In the genomic region with DNA sequence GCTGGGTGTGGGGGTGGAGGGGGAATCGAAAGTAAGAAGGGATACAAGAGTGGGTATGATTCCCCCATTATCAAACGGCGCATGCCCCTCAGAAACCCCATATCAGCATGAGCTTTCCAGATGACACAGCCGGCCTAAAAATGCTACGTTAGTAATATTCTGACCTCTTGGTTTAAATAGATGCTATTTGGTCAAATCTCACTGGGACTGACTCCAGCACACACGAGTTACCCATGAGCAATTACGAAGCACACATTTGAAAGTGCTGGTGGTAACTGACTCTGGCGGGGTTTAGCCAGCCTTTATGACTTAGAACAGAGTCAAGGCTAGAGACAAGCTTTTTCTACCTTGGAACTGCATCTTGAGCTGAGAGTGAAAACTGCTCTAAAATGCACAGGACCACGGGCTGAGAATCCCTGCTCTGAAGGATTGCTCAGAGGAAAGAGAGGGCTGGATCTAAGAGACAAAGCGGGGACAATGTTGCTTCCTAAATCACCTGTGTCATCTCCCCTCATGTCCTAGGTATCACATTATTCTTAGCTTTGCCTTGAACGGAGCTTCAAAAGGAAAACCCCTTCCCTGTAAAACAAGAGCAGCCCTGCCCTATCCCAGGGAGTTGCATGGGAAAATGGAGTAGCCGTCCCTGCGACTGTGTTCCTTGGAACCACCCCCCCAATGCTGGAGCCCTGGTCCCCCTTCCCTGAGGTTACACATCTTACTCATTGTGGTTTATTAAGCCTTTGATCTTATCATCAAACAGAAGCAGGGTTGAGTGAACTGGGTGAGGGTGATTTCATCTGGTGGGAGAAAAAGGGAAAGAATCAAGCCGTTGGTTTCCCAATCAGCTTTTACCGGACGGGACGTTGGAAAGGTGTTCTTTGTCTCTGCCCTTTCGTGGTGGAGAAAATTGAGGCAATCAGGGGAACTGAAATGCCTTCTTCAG, we compare ENCODE assay signal across 17 mouse cellular contexts. TPM values are rescaled to one million over a fixed set of nuclear protein-coding genes. Genes with fewer than 3 reads are reported as not detected.
DNase-seq lines count a peak whose midpoint lies in the region; ATAC-seq and TF ChIP-seq lines count a peak whose summit lies in the region.
"Had no signal": no experiment of that assay in that cellular context is flagged by ENCODE, and none has a peak within 500 bp of the region (broad histone marks: within the 10 kb centered on the region; RNA-seq: fewer than 3 reads in every experiment).

No protein-coding gene starts in this region.

- no peak for TF ChIP-seq CTCF in G1E (IDR thresholded peaks at IDR 0.05; ENCODE audit: low read depth, low read length)
- TF ChIP-seq CTCF in liver, postnatal 0 days (IDR thresholded peaks at IDR 0.05; ENCODE audit: low read depth): no peak
- TF ChIP-seq CTCF in stomach, postnatal 0 days (IDR thresholded peaks at IDR 0.05; ENCODE audit: low read depth): no peak

- no peak for TF ChIP-seq EP300 in liver, postnatal 0 days (IDR thresholded peaks at IDR 0.05; ENCODE audit: low read depth)
- TF ChIP-seq EP300 in stomach, postnatal 0 days (optimal IDR thresholded peaks at IDR 0.05): no peak

- no peaks in the 10 kb centered on the region for H3K9me3 ChIP-seq in G1E (replicated peaks)
- no peaks in the 10 kb centered on the region for H3K9me3 ChIP-seq in liver, postnatal 0 days (ENCODE audit: low read length)
- H3K9me3 ChIP-seq in stomach, postnatal 0 days (ENCODE audit: control insufficient read depth, low read length): no peaks in the 10 kb centered on the region
- H3K9me3 ChIP-seq: midbrain, embryonic 12.5 days had no signal

- H3K4me1 ChIP-seq in G1E (ENCODE audit: insufficient read depth, low read depth, low read length): peaks cover 86% of the 10 kb centered on the region
- peaks cover 63% of the 10 kb centered on the region for H3K4me1 ChIP-seq in liver, postnatal 0 days (ENCODE audit: insufficient read depth)
- H3K4me1 ChIP-seq in stomach, postnatal 0 days (replicated peaks; ENCODE audit: control insufficient read depth, insufficient read depth): no peaks in the 10 kb centered on the region
- H3K4me1 ChIP-seq: midbrain, embryonic 12.5 days had no signal

- DNase-seq in CD4-positive, CD25-positive, alpha-beta regulatory T cell, adult 2 months (ENCODE audit: low read depth, low spot score): peak; percentile 65
- DNase-seq in G1E (ENCODE audit: low spot score): peak; percentile 14
- DNase-seq in induced T-regulatory cell, adult 2 months (ENCODE audit: low read depth): peak; percentile 76
- DNase-seq in liver, postnatal 0 days: no peak
- no peak for DNase-seq in lung, postnatal 36 days
- no peak for DNase-seq in stomach, postnatal 0 days (ENCODE audit: low spot score)
- DNase-seq in right cerebral cortex, adult 18-20 months: no peak
- DNase-seq: adrenal gland, adult 8-10 months; embryo, embryonic 11 days; heart, adult 2 months; heart, postnatal 14 days; lung, postnatal 10 days; thymus, adult 18-20 months had no signal

- H3K4me3 ChIP-seq in G1E (ENCODE audit: low read depth, low read length): peak overlapping the region; percentile 58; the same call in 1 of the 2 replicates
- H3K4me3 ChIP-seq in liver, postnatal 0 days (ENCODE audit: low read depth, low read length): 0 out of 2 replicates have a peak overlapping the region, but pooled peaks have one; percentile 2
- no peak overlapping the region for H3K4me3 ChIP-seq in stomach, postnatal 0 days (ENCODE audit: low read depth, low read length)
- H3K4me3 ChIP-seq: heart, adult 2 months; layer of hippocampus, adult 2 months; midbrain, embryonic 12.5 days had no signal

- peak overlapping the region; percentile 55 for H3K4me2 ChIP-seq in liver, postnatal 0 days (ENCODE audit: low read depth, low read length)
- H3K4me2 ChIP-seq in stomach, postnatal 0 days (replicated peaks; ENCODE audit: low read depth): no peak overlapping the region
- H3K4me2 ChIP-seq: midbrain, embryonic 12.5 days had no signal

- ATAC-seq in G1E (ENCODE audit: extremely low read depth, insufficient number of reproducible peaks, low FRiP score, poor library complexity, severe bottlenecking): peak; percentile 58
- ATAC-seq in liver, postnatal 0 days: no peak
- ATAC-seq in stomach, postnatal 0 days (ENCODE audit: low FRiP score, low TSS enrichment): no peak
- ATAC-seq: forebrain, embryonic 14.5 days; hindbrain, embryonic 16.5 days had no signal

- no peaks in the 10 kb centered on the region for H3K27me3 ChIP-seq in G1E (ENCODE audit: insufficient read depth, low read length)
- H3K27me3 ChIP-seq in liver, postnatal 0 days (ENCODE audit: insufficient read depth, low read length): no peaks in the 10 kb centered on the region
- H3K27me3 ChIP-seq in stomach, postnatal 0 days (ENCODE audit: control insufficient read depth, insufficient read depth, low read length): no peaks in the 10 kb centered on the region
- H3K27me3 ChIP-seq: midbrain, embryonic 12.5 days had no signal

- WGBS in liver, postnatal 0 days (ENCODE audit: insufficient replicate concordance): 40% methylated on average over 18 of the region's 18 CpGs
- WGBS in stomach, postnatal 0 days: 80% methylated on average over 18 of the region's 18 CpGs

- H3K27ac ChIP-seq in liver, postnatal 0 days (ENCODE audit: low read depth): peak overlapping the region; percentile 96
- H3K27ac ChIP-seq in stomach, postnatal 0 days (replicated peaks): no peak overlapping the region
- H3K27ac ChIP-seq: heart, adult 2 months; layer of hippocampus, adult 2 months; midbrain, embryonic 12.5 days had no signal

- no peaks in the 10 kb centered on the region for H3K36me3 ChIP-seq in G1E (replicated peaks)
- H3K36me3 ChIP-seq in liver, postnatal 0 days (replicated peaks; ENCODE audit: insufficient read depth, low read length): no peaks in the 10 kb centered on the region
- no peaks in the 10 kb centered on the region for H3K36me3 ChIP-seq in stomach, postnatal 0 days (ENCODE audit: control insufficient read depth, insufficient read depth, low read length)
- H3K36me3 ChIP-seq: midbrain, embryonic 12.5 days had no signal

- peak overlapping the region; percentile 64 for H3K9ac ChIP-seq in liver, postnatal 0 days (replicated peaks)
- no peak overlapping the region for H3K9ac ChIP-seq in stomach, postnatal 0 days (ENCODE audit: low read length)
- H3K9ac ChIP-seq: midbrain, embryonic 12.5 days had no signal

RNA-seq across cellular contexts. Expression of gene Cd47, which starts 26.0 kb away (rescaled TPM):
- 418 and 451 TPM in 2 replicates for total RNA-seq in G1E (2014; fragmentation: Nextera tagmentation)
- total RNA-seq in G1E (2017): 149 and 155 TPM in 2 replicates
- 88.8 and 95.1 TPM in 2 replicates for polyA plus RNA-seq in G1E (2012)
- 285 and 286 TPM in 2 replicates for polyA plus RNA-seq in liver, postnatal 0 days (2015; fragmentation: Nextera tagmentation; extraction: Ambion mirVana)
- 95.2 and 100 TPM in 2 replicates for polyA plus RNA-seq in stomach, postnatal 0 days (2015; fragmentation: Nextera tagmentation; extraction: Ambion mirVana)

Comparison
In these comparisons a context has a peak if more than half of its experiments do, and no peak if none do; other contexts are left out.
1. DNase-seq: peak in CD4-positive, CD25-positive, alpha-beta regulatory T cell, adult 2 months (single experiment), G1E (single experiment) and induced T-regulatory cell, adult 2 months (single experiment); none in liver, postnatal 0 days (single experiment), lung, postnatal 36 days (single experiment), stomach, postnatal 0 days (single experiment) and right cerebral cortex, adult 18-20 months (single experiment).